Mouse (Mus musculus) embryonic fibroblast, embryonic 13.5 days (primary cell): ENCODE results near the gene Olfr56.

Experiments
- CTCF ChIP-seq: IDR thresholded peaks from 2 replicates; pipeline ENCODE4 v1.5.1; 2011; ENCODE audit warnings: mild to moderate bottlenecking, control low read depth, low read length, moderate library complexity, borderline replicate concordance; ENCODE audit not compliant: insufficient read depth
- POLR2A ChIP-seq: IDR thresholded peaks from 2 replicates; pipeline ENCODE4 v1.6.1; 2011; ENCODE audit warnings: low read depth, mild to moderate bottlenecking, control low read depth, low read length, moderate library complexity

- TF ChIP-seq CTCF (no peak), POLR2A (no peak)
Observed at GRCm38 (mm10) chr11:49141974-49142373, 163.3 kb downstream of the Olfr56 start, which contains the start of gene Olfr1395.
